Mouse (Mus musculus): ENCODE measurements around the gene Mmp7. TPM values are rescaled to one million over a fixed set of nuclear protein-coding genes. Genes with fewer than 3 reads are reported as not detected.

The Mmp7 gene
- total RNA-seq, 1 experiment from 2014 or later: not detected

GRCm38 (mm10) chr9:7744156-7744555 is 52.3 kb downstream of the Mmp7 start:
- no peak for DNase-seq

GRCm38 (mm10) chr9:7748881-7749280 is 57.0 kb downstream of the Mmp7 start:
- DNase-seq: no peak

Other genes starting within 250 kb of the Mmp7 start
- gene Mmp3, start 246.3 kb upstream of the Mmp7 start, total RNA-seq (2021): not detected in 2 replicates
- not detected in 2 replicates for gene Mmp10, start 189.7 kb upstream of the Mmp7 start, total RNA-seq (2021)
- 0.34 and 0.59 TPM in 2 replicates for gene Mmp8, start 133.6 kb upstream of the Mmp7 start, total RNA-seq (2021)
- gene Mmp27, start 120.7 kb upstream of the Mmp7 start, total RNA-seq (2021): 1.8 and 2.1 TPM in 2 replicates
- not detected in 2 replicates for gene Mmp20, start 63.9 kb upstream of the Mmp7 start, total RNA-seq (2021)
- 140 and 148 TPM in 2 replicates for gene Tmem123, start 72.0 kb downstream of the Mmp7 start, total RNA-seq (2021)
- 40.6 and 46.6 TPM in 2 replicates for gene Birc2, start 145.0 kb downstream of the Mmp7 start, total RNA-seq (2021)
- gene Birc3, start 181.1 kb downstream of the Mmp7 start, total RNA-seq (2021): 19.0 and 27.8 TPM in 2 replicates